Mouse (Mus musculus) liver, adult 2 months (tissue): ENCODE data around the gene Pik3ap1. TPM values are rescaled to one million over a fixed set of nuclear protein-coding genes. Genes with fewer than 3 reads are reported as not detected.

Source experiments
- DNase-seq: peaks from one replicate; pipeline ENCODE4 v3.0.0-alpha.2; 2011; ENCODE audit warnings: low read depth, low spot score; ENCODE audit errors: extremely low read depth
- H3K27ac ChIP-seq: fragments of 200-500 bp; replicated peaks from 2 replicates; pipeline ENCODE4 v1.5.1; 2012; ENCODE audit warnings: low read depth, mild to moderate bottlenecking, control low read depth, inconsistent platforms, low read length; ENCODE audit not compliant: insufficient read depth
- H3K27me3 ChIP-seq: fragments of 200-500 bp; 2 replicates; pipeline ENCODE4 v1.6.1; 2012; ENCODE audit warnings: mild to moderate bottlenecking, moderate library complexity, low read length, inconsistent platforms; ENCODE audit not compliant: control insufficient read depth, insufficient read depth
- H3K36me3 ChIP-seq: fragments of 200-500 bp; 2 replicates; pipeline ENCODE4 v1.6.1; 2012; ENCODE audit warnings: low read length, inconsistent platforms; ENCODE audit not compliant: control insufficient read depth, insufficient read depth
- H3K4me1 ChIP-seq: fragments of 200-500 bp; 2 replicates; pipeline ENCODE4 v1.6.1; 2011; ENCODE audit warnings: low read length; ENCODE audit not compliant: control insufficient read depth, insufficient read depth
- H3K4me3 ChIP-seq: fragments of 200-500 bp; 2 replicates; pipeline ENCODE4 v1.5.1; 2011; ENCODE audit warnings: low read depth, mild to moderate bottlenecking, control low read depth, low read length, moderate library complexity; ENCODE audit not compliant: insufficient read depth
- H3K79me2 ChIP-seq: fragments of 200-500 bp; 2 replicates; pipeline ENCODE4 v1.6.1; 2012; ENCODE audit warnings: inconsistent platforms, mild to moderate bottlenecking, low read length, moderate library complexity; ENCODE audit not compliant: control insufficient read depth, insufficient read depth
- H3K9ac ChIP-seq: fragments of 200-500 bp; 2 replicates; pipeline ENCODE4 v1.6.1; 2012; ENCODE audit warnings: low read depth, mild to moderate bottlenecking, control low read depth, inconsistent platforms, low read length
- CTCF ChIP-seq: fragments of 200-500 bp; IDR thresholded peaks from 2 replicates; pipeline ENCODE4 v1.5.1; 2011; ENCODE audit warnings: low read depth, low read length, control low read depth
- POLR2A ChIP-seq: fragments of 200-500 bp; IDR thresholded peaks from 2 replicates; pipeline ENCODE4 v1.6.1; 2011; ENCODE audit warnings: low read length, control low read depth; ENCODE audit not compliant: insufficient read depth; ENCODE audit errors: extremely low read depth
- WGBS: fragments of 180-500 bp; shearing (Covaris S2); methylation state at CpG from one replicate; pipeline ENCODE4 v1.1.7; 2018; 5-methylcytosine and 5-hydroxymethylcytosine counted together
- polyA plus RNA-seq: library from polyadenylated mRNA; depleted of rRNA; stranded (reverse); fragments of >200 nt; gene quantifications from 2 replicates; pipeline ENCODE4 v1.2.3, GENCODE M21; 2012; rRNA removed
- total RNA-seq: library from RNA; depleted of rRNA; stranded (reverse); fragments of >200 nt; gene quantifications from 2 replicates; pipeline ENCODE4 v1.2.3, GENCODE M21; 2014; rRNA removed

Gene Pik3ap1
- total and polyA plus RNA-seq, 2 experiments: 21.7 to 31.9 TPM

GRCm38 (mm10) chr19:41246271-41246670 lies 138.6 kb downstream of the Pik3ap1 start:
- Histone ChIP-seq H3K79me2 (peaks cover 22% of the 10 kb centered on the region; the same call in 1 of the 2 replicates), H3K27me3 (no peaks in the 10 kb centered on the region), H3K9ac (no peak overlapping the region), H3K4me3 (no peak overlapping the region), H3K27ac (no peak overlapping the region), H3K36me3 (peaks cover 39% of the 10 kb centered on the region), H3K4me1 (peaks cover 2% of the 10 kb centered on the region; the same call in 1 of the 2 replicates)
- no peak for TF ChIP-seq CTCF
- TF ChIP-seq POLR2A: no peak
- WGBS: 85% methylated on average over 4 of the region's 4 CpGs
- no peak for DNase-seq

GRCm38 (mm10) chr19:41244581-41244980 lies 140.3 kb downstream of the Pik3ap1 start:
- H3K36me3 ChIP-seq: peaks cover 49% of the 10 kb centered on the region
- no peak overlapping the region for H3K4me3 ChIP-seq

DNA sequence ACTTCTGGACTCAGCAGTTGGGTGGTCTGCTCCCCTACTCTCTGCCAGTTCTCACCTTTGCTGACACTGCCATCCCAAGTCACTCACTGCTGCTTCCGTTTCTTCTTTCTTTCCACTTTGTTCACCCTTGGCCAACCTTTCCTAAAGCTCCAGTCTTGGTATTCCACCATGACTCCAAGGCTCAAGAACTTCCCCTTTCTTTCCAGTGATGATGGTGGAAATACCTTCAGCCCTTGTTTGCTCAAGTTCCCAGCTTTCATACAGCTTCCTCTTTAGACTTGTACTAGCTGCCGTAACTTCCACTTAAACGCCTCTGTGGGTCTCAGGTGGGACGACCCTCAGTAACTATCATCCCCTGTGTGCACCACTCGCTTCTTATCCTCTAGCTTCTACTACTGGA lies 142.9 kb downstream of the Pik3ap1 start:
- no peak for TF ChIP-seq CTCF
- TF ChIP-seq POLR2A: no peak
- H3K27me3 ChIP-seq: no peaks in the 10 kb centered on the region
- H3K4me1 ChIP-seq: no peaks in the 10 kb centered on the region
- DNase-seq: no peak
- no peak overlapping the region for H3K4me3 ChIP-seq
- no peak overlapping the region for H3K27ac ChIP-seq
- no peak overlapping the region for H3K9ac ChIP-seq
- WGBS: 92% methylated on average over 5 of the region's 5 CpGs
- peaks cover 15% of the 10 kb centered on the region; the same call in 1 of the 2 replicates for H3K79me2 ChIP-seq
- peaks cover 57% of the 10 kb centered on the region for H3K36me3 ChIP-seq

More at GRCm38 (mm10) chr19:41244581-41244980, 140.3 kb downstream of the Pik3ap1 start:
- Histone ChIP-seq H3K27me3 (no peaks in the 10 kb centered on the region), H3K27ac (no peak overlapping the region), H3K4me1 (peaks cover 2% of the 10 kb centered on the region; the same call in 1 of the 2 replicates), H3K9ac (no peak overlapping the region), H3K79me2 (peaks cover 15% of the 10 kb centered on the region; the same call in 1 of the 2 replicates)
- WGBS: 78% methylated on average over 6 of the region's 6 CpGs
- TF ChIP-seq POLR2A (no peak), CTCF (peak; percentile 23)
- DNase-seq: peak; percentile 45

DNA sequence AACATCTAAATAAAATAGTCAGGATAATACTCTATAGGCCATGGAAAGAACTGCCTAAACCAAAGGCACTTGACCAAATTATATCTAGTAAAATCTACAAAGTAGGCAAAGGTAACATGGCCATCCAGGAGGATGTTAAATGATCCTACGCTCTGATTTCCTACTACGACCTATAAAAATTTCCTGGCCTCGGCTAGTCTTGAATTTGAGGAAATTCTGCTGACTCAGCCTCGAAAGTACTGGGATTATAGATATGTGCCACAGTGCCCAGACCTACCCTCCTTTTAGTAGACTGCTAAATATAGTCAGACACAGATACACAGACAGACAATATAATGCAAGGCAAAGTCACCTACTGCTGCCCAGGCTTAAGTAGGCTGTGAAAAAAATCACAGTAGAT lies 151.2 kb downstream of the Pik3ap1 start:
- Histone ChIP-seq H3K4me1 (no peaks in the 10 kb centered on the region), H3K4me3 (no peak overlapping the region), H3K27ac (no peak overlapping the region), H3K79me2 (peaks cover 7% of the 10 kb centered on the region; the same call in 1 of the 2 replicates), H3K27me3 (no peaks in the 10 kb centered on the region), H3K9ac (no peak overlapping the region), H3K36me3 (peaks cover 61% of the 10 kb centered on the region)
- 90% methylated on average over 4 of the region's 4 CpGs for WGBS
- DNase-seq: no peak
- TF ChIP-seq CTCF (no peak), POLR2A (no peak)

Other genes with a start within 250 kb of the Pik3ap1 start
- not detected in 2 replicates for gene Tll2, start 178.3 kb downstream of the Pik3ap1 start, total RNA-seq
- not detected in 2 replicates for gene Tll2, start 178.3 kb downstream of the Pik3ap1 start, polyA plus RNA-seq
- 138 and 141 TPM in 2 replicates for gene Tm9sf3, start 121.1 kb downstream of the Pik3ap1 start, total RNA-seq
- 41.7 and 47.2 TPM in 2 replicates for gene Tm9sf3, start 121.1 kb downstream of the Pik3ap1 start, polyA plus RNA-seq
- gene Lcor, start 97.5 kb upstream of the Pik3ap1 start, total RNA-seq: 17.1 and 18.1 TPM in 2 replicates
- gene Lcor, start 97.5 kb upstream of the Pik3ap1 start, polyA plus RNA-seq: 2.3 and 2.6 TPM in 2 replicates
- 3.0 and 3.4 TPM in 2 replicates for gene Gm340, start 197.3 kb upstream of the Pik3ap1 start, total RNA-seq
- 0.51 and 0.69 TPM in 2 replicates for gene Gm340, start 197.3 kb upstream of the Pik3ap1 start, polyA plus RNA-seq